18 mouse cellular contexts compared by ENCODE assay signal in genomic region chr10:19922410-19922809, GRCm38 (mm10). TPM values are rescaled to one million over a fixed set of nuclear protein-coding genes. Genes with fewer than 3 reads are reported as not detected.
DNase-seq lines count a peak whose midpoint lies in the region; ATAC-seq and TF ChIP-seq lines count a peak whose summit lies in the region.
"Had no signal": no experiment of that assay in that cellular context is flagged by ENCODE, and none has a peak within 500 bp of the region (broad histone marks: within the 10 kb centered on the region; RNA-seq: fewer than 3 reads in every experiment).

No protein-coding gene starts in this region.

- DNase-seq in heart, adult 11 months, result peak; percentile 14
- DNase-seq in heart, postnatal 25 days (ENCODE audit: low spot score), result no peak
- peak; percentile 81 for DNase-seq in midbrain, postnatal 0 days (ENCODE audit: low spot score)
- DNase-seq in cerebellum, adult 9-11 months, result peak; percentile 97
- no peak for DNase-seq in left cerebral cortex, postnatal 36 days (ENCODE audit: low spot score in 2 of 2)
- DNase-seq: adrenal gland, postnatal 36 days; heart, postnatal 10 days; liver, postnatal 0 days; lung, postnatal 36 days had no signal

- H3K4me1 ChIP-seq in midbrain, postnatal 0 days (ENCODE audit: insufficient read depth, low read length), result no peaks in the 10 kb centered on the region
- H3K4me1 ChIP-seq in midbrain, embryonic 15.5 days, result no peaks in the 10 kb centered on the region
- H3K4me1 ChIP-seq: embryonic facial prominence, embryonic 13.5 days; limb, embryonic 15.5 days; midbrain, embryonic 13.5 days; neural tube, embryonic 12.5 days had no signal

- H3K36me3 ChIP-seq in midbrain, postnatal 0 days (ENCODE audit: insufficient read depth, low read length), result no peaks in the 10 kb centered on the region
- no peaks in the 10 kb centered on the region for H3K36me3 ChIP-seq in midbrain, embryonic 15.5 days (replicated peaks)
- H3K36me3 ChIP-seq: embryonic facial prominence, embryonic 13.5 days; G1E; limb, embryonic 15.5 days; midbrain, embryonic 13.5 days; neural tube, embryonic 12.5 days had no signal

- H3K27ac ChIP-seq in midbrain, postnatal 0 days (ENCODE audit: low read depth, low read length), result no peak overlapping the region
- no peak overlapping the region for H3K27ac ChIP-seq in midbrain, embryonic 15.5 days
- H3K27ac ChIP-seq: embryonic facial prominence, embryonic 13.5 days; layer of hippocampus, adult 2 months; left cerebral cortex, adult 2 months; limb, embryonic 15.5 days; midbrain, embryonic 13.5 days; neural tube, embryonic 12.5 days had no signal

- WGBS in midbrain, postnatal 0 days, result 60% methylated on average over 4 of the region's 4 CpGs
- 65% methylated on average over 4 of the region's 4 CpGs for WGBS in midbrain, embryonic 15.5 days

- no peaks in the 10 kb centered on the region for H3K9me3 ChIP-seq in midbrain, postnatal 0 days (ENCODE audit: low read length)
- H3K9me3 ChIP-seq in midbrain, embryonic 15.5 days, result no peaks in the 10 kb centered on the region
- H3K9me3 ChIP-seq: embryonic facial prominence, embryonic 13.5 days; G1E; limb, embryonic 15.5 days; midbrain, embryonic 13.5 days; neural tube, embryonic 12.5 days had no signal

- no peak for TF ChIP-seq CTCF in midbrain, postnatal 0 days (IDR thresholded peaks at IDR 0.05)

- H3K9ac ChIP-seq in midbrain, postnatal 0 days (replicated peaks; ENCODE audit: low read length, poor library complexity, severe bottlenecking), result no peak overlapping the region
- H3K9ac ChIP-seq in midbrain, embryonic 15.5 days, result no peak overlapping the region
- H3K9ac ChIP-seq: embryonic facial prominence, embryonic 13.5 days; limb, embryonic 15.5 days; liver, postnatal 0 days; midbrain, embryonic 13.5 days; neural tube, embryonic 12.5 days had no signal

- H3K27me3 ChIP-seq in midbrain, postnatal 0 days (ENCODE audit: insufficient read depth, low read length), result no peaks in the 10 kb centered on the region
- no peaks in the 10 kb centered on the region; the same call in 1 of the 2 replicates for H3K27me3 ChIP-seq in midbrain, embryonic 15.5 days (replicated peaks)
- H3K27me3 ChIP-seq: limb, embryonic 15.5 days; midbrain, embryonic 13.5 days; neural tube, embryonic 12.5 days had no signal

- intact Hi-C loops in heart, postnatal 25 days (cut with DNase I), result no loop called here
- intact Hi-C loops in left cerebral cortex, postnatal 36 days (cut with DNase I), result no loop called here

- H3K4me3 ChIP-seq in midbrain, postnatal 0 days (ENCODE audit: low read depth, low read length), result no peak overlapping the region
- H3K4me3 ChIP-seq in midbrain, embryonic 15.5 days, result no peak overlapping the region
- H3K4me3 ChIP-seq: embryonic facial prominence, embryonic 13.5 days; layer of hippocampus, adult 2 months; left cerebral cortex, adult 2 months; limb, embryonic 15.5 days; midbrain, embryonic 13.5 days; neural tube, embryonic 12.5 days had no signal

- no peak for ATAC-seq in midbrain, postnatal 0 days (ENCODE audit: low FRiP score)
- ATAC-seq in midbrain, embryonic 15.5 days (replicated peaks), result no peak
- ATAC-seq in megakaryocyte progenitor cell, adult 5-6 weeks (replicated peaks; ENCODE audit: poor library complexity), result no peak
- ATAC-seq: liver, postnatal 0 days; midbrain, embryonic 13.5 days had no signal

- H3K4me2 ChIP-seq in midbrain, postnatal 0 days (ENCODE audit: low read depth, low read length, poor library complexity, severe bottlenecking), result no peak overlapping the region
- H3K4me2 ChIP-seq in midbrain, embryonic 15.5 days, result no peak overlapping the region
- H3K4me2 ChIP-seq: embryonic facial prominence, embryonic 13.5 days; limb, embryonic 15.5 days; midbrain, embryonic 13.5 days; neural tube, embryonic 12.5 days had no signal

RNA-seq across cellular contexts. Expression of gene Map3k5, which starts 11.9 kb away (rescaled TPM):
- 10 to 100 TPM; 37.0 to 37.7 TPM for total RNA-seq in heart, postnatal 25 days (2021)
- 5.3 and 7.1 TPM in 2 replicates for total RNA-seq in midbrain, postnatal 0 days (2014; rRNA removed)
- polyA plus RNA-seq in midbrain, postnatal 0 days (2015; fragmentation: Nextera tagmentation; extraction: Ambion mirVana), result 1.3 and 1.5 TPM in 2 replicates
- 1.1 and 1.3 TPM in 2 replicates for polyA plus RNA-seq in midbrain, embryonic 15.5 days (2015; fragmentation: Nextera tagmentation; extraction: Ambion mirVana)
- 10 to 100 TPM; 43.6 to 44.4 TPM for total RNA-seq in left cerebral cortex, postnatal 36 days (2021)
- 15.4 and 16.5 TPM in 2 replicates for total RNA-seq in megakaryocyte progenitor cell, adult 5-6 weeks (2015)
- total RNA-seq in megakaryocyte progenitor cell, adult 5-6 weeks (2017), result 16.0 and 17.9 TPM in 2 replicates

RNA-seq across cellular contexts. Expression of gene Pex7, which starts 14.9 kb away (rescaled TPM):
- total RNA-seq in heart, postnatal 25 days (2021), result 10 to 100 TPM; 25.5 to 28.9 TPM
- total RNA-seq in midbrain, postnatal 0 days (2014; rRNA removed), result 21.6 and 24.5 TPM in 2 replicates
- polyA plus RNA-seq in midbrain, postnatal 0 days (2015; fragmentation: Nextera tagmentation; extraction: Ambion mirVana), result 39.5 and 40.2 TPM in 2 replicates
- 26.8 and 27.4 TPM in 2 replicates for polyA plus RNA-seq in midbrain, embryonic 15.5 days (2015; fragmentation: Nextera tagmentation; extraction: Ambion mirVana)
- total RNA-seq in left cerebral cortex, postnatal 36 days (2021), result 10 to 100 TPM; 25.6 to 28.3 TPM
- 44.3 and 56.4 TPM in 2 replicates for total RNA-seq in megakaryocyte progenitor cell, adult 5-6 weeks (2015)
- total RNA-seq in megakaryocyte progenitor cell, adult 5-6 weeks (2017), result 24.8 and 29.7 TPM in 2 replicates

Comparison
In these comparisons a context has a peak if more than half of its experiments do, and no peak if none do; other contexts are left out.
1. DNase-seq: peak in heart, adult 11 months (single experiment), midbrain, postnatal 0 days (single experiment) and cerebellum, adult 9-11 months (single experiment); none in heart, postnatal 25 days (single experiment) and left cerebral cortex, postnatal 36 days (0 of 2).